Mouse (Mus musculus) MN1 (cell line): ENCODE data around the gene Tnfsf12.
"Not testable (repeated sequence)": the region's sequence is repeated elsewhere in the genome, so short reads cannot be mapped to it uniquely, and the experiment has no call there.

ENCODE experiments used
- DNase-seq: peaks from one replicate; pipeline ENCODE4 v3.0.0-alpha.2; 2016; ENCODE audit warnings: low spot score

Tnfsf12 gene

GRCm38 (mm10) chr11:69704613-69705010 lies 9.0 kb upstream of the Tnfsf12 start:
- DNase-seq: no peak

DNA sequence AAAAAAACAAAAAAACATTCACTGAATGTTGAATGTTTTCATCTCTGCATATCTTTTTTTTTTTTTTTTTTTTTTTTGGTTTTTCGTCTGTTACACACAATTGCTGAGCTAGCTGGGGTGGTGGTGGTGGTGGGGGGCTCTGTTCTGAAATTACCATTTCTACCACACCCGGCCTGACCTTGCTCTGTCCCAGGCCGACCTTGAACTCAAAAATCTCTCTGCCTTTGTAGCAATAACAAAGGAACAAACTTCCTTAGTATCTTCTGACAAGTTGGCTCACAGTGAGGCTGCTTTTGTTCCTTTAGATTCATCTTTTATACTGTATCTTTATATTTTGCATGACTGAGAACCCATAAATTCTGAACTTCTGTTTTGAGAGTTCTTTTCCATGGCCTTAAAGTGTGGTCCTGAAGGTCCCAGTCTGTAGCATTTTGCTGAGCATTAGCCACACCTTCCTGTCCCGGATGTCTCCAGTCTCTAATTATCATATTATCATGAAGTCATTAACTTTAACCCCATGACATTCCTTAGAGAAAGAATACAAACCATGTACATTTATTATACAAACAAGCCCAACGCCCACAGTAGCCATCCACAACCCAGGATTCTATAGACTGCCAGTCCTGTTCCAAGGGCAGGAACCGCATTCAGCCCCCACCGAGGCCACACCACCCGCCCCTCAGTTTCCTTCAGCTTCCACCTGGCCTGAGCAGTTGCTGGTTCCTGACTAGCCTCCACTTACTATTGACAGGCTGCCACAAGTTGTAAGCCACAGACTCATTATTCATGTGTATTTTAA lies 8.4 kb upstream of the Tnfsf12 start:
- no peak for DNase-seq

GRCm38 (mm10) chr11:69703381-69703780 lies 7.7 kb upstream of the Tnfsf12 start:
- not testable (repeated sequence) for DNase-seq

DNA sequence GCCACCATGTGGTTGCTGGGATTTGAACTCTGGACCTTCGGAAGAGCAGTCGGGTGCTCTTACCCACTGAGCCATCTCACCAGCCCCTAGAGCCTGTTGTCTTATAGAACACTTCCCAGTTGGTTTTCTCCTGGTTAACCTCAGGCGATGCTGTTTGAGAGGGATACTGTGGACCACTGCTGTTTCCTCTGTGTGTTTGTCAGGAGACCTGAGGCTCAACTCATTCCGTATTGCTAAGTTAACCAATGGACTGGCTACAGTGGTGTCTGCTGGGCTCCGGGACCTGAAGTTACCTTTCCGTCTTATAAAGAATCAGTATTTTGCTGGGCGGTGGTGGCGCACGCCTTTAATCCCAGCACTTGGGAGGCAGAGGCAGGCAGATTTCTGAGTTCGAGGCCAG lies 7.2 kb upstream of the Tnfsf12 start:
- DNase-seq: not testable (repeated sequence)

- DNase-seq: no peak
Measured at GRCm38 (mm10) chr11:69699595-69699994, 3.9 kb upstream of the Tnfsf12 start.

DNA sequence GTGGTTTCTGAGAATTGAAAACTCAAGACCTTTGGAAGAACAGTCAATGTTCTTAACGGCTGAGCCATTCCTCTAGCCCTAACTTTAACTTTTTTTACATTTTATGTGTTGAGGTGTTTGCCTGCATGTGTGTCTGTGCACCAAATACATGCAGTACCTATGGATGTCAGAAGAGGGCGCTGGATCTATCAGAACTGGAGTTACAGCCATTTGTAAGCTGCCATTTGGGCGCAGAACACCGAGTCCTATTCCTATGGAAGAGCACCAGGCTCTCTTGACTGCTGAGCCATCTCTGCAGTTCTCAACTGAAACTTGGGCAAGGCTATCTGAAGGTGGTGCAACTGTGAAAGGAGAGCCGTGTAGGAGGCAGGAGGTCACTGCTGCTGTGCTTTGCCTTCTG lies 2.9 kb upstream of the Tnfsf12 start:
- no peak for DNase-seq

GRCm38 (mm10) chr11:69697396-69697795 lies 1.7 kb upstream of the Tnfsf12 start:
- DNase-seq: no peak

- no peak for DNase-seq
Measured at GRCm38 (mm10) chr11:69695046-69695360, 646 bp downstream of the Tnfsf12 start.

DNA sequence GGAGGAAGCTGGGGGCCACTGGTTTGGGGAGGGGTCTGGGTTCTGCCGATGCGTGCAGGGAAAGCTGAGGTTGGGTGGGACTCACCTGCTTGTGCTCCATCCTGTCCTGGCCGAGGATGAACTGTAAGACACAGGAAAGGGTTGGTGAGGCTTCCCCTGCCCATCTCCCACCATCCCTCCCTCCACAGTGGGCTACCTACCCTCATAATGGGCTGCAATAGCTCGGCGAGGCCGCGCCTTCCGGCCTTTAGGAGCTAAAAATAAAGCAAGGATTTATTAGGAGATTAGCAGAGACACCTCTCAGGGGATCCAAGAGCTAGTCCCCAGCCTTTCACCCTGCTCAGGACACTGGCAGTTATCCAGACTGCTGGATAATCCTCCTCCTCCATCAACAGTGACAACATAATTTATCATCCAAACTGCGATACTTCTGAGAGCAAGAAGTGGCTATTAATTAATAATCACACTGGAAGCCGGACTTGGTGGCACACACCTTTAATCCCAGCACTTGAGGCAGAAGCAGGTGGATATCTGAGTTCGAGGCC lies 2.2 kb downstream of the Tnfsf12 start:
- DNase-seq: no peak

- no peak for DNase-seq
Measured at GRCm38 (mm10) chr11:69692863-69693262, 2.8 kb downstream of the Tnfsf12 start.

GRCm38 (mm10) chr11:69692196-69692811 lies 3.3 kb downstream of the Tnfsf12 start:
- no peak for DNase-seq

DNA sequence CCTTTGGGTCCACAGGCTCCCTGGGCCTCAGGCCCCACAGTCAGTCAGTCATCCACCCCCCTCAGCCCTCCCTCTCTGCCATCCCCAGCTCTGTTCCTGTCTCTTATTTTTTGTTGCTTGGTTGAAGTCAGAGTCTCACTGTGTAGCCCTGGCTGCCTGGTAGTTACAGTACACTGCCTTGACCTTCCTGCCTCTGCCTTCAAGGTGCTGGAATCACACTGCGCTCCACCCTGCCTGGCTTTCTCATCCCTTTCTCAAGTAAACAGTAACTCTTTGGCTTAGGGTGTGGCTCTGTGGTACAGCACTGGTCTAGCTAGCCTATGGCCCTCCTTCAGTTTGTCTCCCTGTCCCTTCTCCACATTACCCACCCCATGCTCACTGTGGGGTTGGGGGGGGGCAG lies 5.8 kb downstream of the Tnfsf12 start:
- no peak for DNase-seq

GRCm38 (mm10) chr11:69687061-69687460 lies 8.6 kb downstream of the Tnfsf12 start:
- DNase-seq: no peak

GRCm38 (mm10) chr11:69686377-69686776 lies 9.3 kb downstream of the Tnfsf12 start:
- DNase-seq: no peak

DNA sequence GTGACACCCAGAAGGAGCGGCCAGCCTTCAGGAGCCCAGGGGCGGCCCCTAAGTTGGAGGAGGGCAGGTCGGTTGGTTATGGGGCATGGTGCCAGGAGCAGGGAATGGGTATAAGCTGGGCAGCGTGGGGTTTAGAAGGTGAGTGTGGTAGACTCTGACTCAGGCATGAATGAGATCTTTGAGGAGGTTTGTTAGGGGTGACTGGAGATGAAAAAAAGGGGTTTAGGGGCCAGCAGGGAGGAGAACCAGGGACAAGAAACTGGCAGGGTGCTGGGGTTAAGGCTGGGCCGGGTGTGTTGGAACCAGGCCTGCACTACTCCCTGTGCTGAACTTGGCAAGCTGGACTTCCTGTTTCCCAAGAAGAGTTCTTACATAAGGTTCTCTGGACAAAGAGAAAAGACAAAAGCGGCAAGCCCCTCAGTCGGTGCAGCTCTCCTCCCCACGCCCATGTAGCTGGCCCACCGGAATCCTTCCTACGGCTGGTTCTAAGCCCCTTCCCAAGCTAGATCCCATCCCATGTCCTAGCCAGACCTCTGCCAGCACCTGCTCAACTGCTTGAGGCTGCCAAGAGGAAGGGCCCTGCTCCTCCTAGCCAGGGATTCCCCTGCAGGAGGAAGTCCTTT lies 10.0 kb downstream of the Tnfsf12 start, which contains the start of gene Tnfsf13:
Gene Tnfsf13, minus strand, starts transcription at position 259 of the 623 bp plus-strand sequence.
- DNase-seq: no peak

- DNase-seq: no peak
Measured at GRCm38 (mm10) chr11:69684936-69685335, 10.7 kb downstream of the Tnfsf12 start.

DNA sequence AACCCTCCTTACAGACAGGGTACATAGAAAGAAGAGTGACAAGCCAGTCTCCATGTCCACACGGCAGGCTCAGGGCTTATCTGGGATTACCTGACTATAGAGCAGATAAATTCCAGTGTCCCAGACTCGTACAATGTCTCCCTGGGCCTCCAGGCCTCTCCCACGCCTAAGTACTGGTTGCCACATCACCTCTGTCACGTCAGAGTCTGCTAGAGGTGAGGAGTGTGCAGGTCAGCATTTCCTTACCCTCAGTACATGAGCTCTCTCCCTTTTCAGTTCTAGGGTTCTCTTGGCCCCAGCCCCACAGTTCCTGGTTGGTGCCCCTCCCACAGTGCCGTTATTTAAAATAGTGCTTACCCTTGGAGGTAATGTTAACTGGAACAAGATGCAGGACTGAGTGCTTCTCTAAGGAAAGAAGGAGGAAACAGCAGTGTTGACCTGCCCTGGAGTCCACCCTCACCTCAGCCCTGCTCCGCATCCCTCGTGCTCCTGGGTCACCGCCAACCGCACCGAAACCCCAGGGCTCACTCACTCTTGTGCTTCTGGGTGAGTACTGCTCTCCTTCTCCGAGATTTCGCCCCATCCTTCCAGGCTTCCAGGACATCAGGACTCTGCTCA lies 11.4 kb downstream of the Tnfsf12 start:
- DNase-seq: no peak

- DNase-seq: no peak
Measured at GRCm38 (mm10) chr11:69683576-69683975, 12.1 kb downstream of the Tnfsf12 start.

DNA sequence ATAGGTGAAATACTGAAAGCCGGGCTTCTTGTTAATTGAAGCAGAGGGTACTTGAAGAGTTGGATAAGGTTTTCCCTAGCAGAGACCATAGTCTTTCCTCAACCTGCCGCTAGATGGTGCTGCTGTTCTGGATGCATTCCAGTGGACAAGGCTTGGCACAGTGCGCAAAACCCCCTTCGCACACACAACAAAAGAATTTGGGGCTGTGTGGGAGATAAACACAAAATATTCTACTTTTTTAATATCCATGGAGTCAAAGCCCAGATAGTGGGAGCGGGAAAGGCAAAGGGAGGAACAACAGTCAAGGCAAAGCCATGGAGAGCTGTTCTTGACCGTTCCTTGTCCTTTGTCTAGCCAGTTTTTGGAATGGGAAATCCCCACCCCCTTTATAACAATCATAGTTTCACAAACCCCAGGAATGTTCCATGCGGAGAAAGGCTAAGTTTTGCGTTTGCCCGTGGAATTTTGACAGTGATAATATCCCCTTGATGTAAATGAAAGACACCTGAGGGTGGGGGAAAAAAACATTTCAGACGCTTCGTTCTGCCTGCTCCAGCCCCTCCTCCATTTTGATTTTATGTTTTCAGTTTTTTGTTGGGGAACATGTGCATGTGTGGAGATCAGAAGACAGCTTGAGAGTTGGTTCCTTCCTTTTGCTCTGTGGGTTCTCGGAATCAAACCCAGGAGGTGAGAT lies 12.7 kb downstream of the Tnfsf12 start:
- peak; percentile 89 for DNase-seq

GRCm38 (mm10) chr11:69682209-69682839 lies 13.3 kb downstream of the Tnfsf12 start:
- no peak for DNase-seq
